Mouse (Mus musculus) heart, postnatal 14 days (tissue): ENCODE data around the gene Syna. TPM values are rescaled to one million over a fixed set of nuclear protein-coding genes. Genes with fewer than 3 reads are reported as not detected.

Source experiments
- DNase-seq, 2 experiments: peaks; one replicate each; pipeline ENCODE4 v3.0.0; 2021 to 2022
- intact Hi-C: fragments of 180-260 bp; cut with DNase I; formaldehyde crosslinking; loops from one replicate; pipeline ENCODE4 v1.15.1; 2025
- microRNA-seq, 2 experiments: library from miRNA; unstranded; fragments of <30 nt; microRNA quantifications; one replicate each; pipeline ENCODE4 v1.2.0; 2021 to 2022
- total RNA-seq, 2 experiments: library from RNA; stranded (reverse); gene quantifications; 2 replicates each; pipeline ENCODE4 v1.2.3; 2021

The Syna gene
- total RNA-seq, 2 experiments from 2014 or later = not detected

- intact Hi-C loops = no loop called here
- DNase-seq = peak; percentile 78 to 79
Measured at GRCm38 (mm10) chr5:134539891-134540290, 20.1 kb downstream of the Syna start.

DNA sequence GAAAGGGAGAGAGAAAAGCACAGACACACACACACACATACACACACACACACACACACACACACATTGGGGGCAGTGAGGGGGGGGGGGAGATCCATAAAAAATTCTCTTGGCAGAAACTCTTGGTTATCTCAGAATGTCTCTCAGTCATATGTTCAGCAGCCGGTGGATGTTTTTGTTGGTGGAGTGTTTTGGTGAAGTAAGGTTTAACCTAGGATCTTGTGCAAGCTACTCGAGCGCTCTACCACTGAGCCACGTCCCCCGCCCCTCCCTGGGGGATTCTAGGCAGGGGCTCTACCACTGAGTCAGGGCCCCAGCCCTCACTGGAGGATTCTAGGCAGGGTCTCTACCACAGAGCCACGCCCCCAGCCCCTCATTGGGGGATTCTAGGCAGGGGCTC, 23.9 kb downstream of the Syna start:
- intact Hi-C loops = no loop called here
- no peak for DNase-seq

- intact Hi-C loops = no loop called here
- no peak for DNase-seq
Measured at GRCm38 (mm10) chr5:134532417-134532816, 27.6 kb downstream of the Syna start.

DNA sequence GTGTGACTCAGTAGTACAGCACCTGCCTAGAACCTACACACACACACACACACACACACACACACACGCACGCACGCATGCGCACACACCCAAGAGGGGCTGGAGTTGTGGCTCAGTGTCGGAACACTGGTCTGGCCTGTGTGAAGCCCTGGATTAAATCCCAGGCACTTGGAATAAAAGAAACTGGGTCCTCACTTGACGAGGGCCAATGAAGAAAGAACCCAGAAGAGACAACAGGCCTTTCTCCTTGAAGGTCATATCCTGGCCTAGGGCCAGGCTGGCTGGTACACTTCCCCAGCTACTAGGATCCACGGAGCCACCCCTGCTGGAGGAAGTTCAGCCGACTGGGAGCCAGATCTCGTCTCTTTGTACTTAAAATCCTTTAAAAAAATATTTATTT, 28.4 kb downstream of the Syna start:
- no peak for DNase-seq
- intact Hi-C loops = no loop called here

- DNase-seq = peak; percentile 64 to 77
- intact Hi-C loops = no loop called here
Measured at GRCm38 (mm10) chr5:134530830-134531229, 29.1 kb downstream of the Syna start.

- intact Hi-C loops = no loop called here
- DNase-seq = peak in 1 of 2 experiments; percentile 47
Measured at GRCm38 (mm10) chr5:134528488-134528887, 31.5 kb downstream of the Syna start.

GRCm38 (mm10) chr5:134525971-134526711, 33.8 kb downstream of the Syna start:
- DNase-seq = no peak
- intact Hi-C loops = no loop called here

GRCm38 (mm10) chr5:134523728-134524127, 36.2 kb downstream of the Syna start:
- intact Hi-C loops = no loop called here
- no peak for DNase-seq

DNA sequence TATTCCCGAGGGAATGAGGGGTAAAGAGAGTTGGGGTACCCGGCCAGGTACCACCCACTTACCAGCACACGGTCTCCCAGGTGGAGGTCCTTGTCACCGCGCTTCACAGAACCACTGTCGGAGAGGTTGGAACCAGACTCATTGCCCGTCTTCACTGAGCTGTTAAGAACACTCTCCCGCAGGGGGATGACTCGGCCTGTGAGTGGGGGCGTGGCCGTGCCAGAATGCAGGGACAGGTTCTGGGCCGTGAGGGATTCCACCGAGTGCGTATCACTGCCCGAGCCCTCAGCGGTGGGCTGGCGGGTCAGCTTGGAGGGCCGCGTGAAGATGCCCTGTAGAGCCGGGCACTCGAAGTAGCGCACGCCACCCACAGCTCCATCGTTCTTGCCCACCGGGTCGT, 37.4 kb downstream of the Syna start:
- intact Hi-C loops = no loop called here
- DNase-seq = no peak

- intact Hi-C loops = no loop called here
- DNase-seq = no peak
Measured at GRCm38 (mm10) chr5:134521806-134522205, 38.2 kb downstream of the Syna start.

- DNase-seq = no peak
- intact Hi-C loops = no loop called here
Measured at GRCm38 (mm10) chr5:134521131-134521530, 38.8 kb downstream of the Syna start.

- no peak for DNase-seq
- intact Hi-C loops = no loop called here
Measured at GRCm38 (mm10) chr5:134520120-134520519, 39.9 kb downstream of the Syna start.

DNA sequence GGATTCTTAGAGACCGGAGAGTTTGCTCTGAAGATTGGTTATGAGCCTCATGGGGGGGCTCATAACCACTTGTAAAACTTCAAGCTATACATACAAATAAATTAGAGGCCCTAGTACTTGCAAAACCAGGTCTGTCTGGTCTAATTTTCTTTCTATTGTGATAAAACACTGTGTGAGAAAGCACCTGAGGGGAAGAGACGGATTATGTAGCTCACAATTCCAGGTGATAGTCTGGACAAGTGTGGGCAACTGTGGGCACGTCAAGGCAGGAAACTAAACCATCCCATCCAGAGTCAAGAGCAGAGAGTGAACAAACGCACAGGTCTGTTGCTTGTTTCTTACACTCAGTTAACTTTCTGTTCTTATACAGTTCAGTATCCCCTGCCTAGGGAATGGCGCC, 40.5 kb downstream of the Syna start:
- intact Hi-C loops = no loop called here

DNA sequence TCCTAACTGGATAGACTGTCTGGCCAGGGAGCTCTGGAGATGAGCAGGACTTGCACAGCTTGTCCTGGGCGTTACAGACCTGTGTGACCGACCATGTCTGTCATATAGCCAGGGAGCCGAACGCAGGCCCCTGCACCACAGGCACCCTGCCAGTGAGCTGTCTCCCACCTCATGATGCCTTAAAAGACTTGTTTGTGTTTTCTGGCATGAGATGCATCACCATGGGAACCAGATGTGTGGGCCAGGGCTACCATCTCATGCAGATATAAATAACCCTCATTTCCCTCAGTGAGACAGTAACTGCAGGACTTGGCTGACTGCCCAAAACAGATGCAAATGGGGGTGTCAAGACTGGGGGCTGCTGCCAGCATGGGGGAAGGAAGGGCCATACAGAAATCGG, 47.9 kb downstream of the Syna start:
- DNase-seq = no peak
- intact Hi-C loops = no loop called here

More for the DNA sequence above, 40.5 kb downstream of the Syna start:
- no peak for DNase-seq

GRCm38 (mm10) chr5:134510266-134510665, 49.7 kb downstream of the Syna start:
- DNase-seq = no peak
- intact Hi-C loops = no loop called here

GRCm38 (mm10) chr5:134508965-134509364, 51.0 kb downstream of the Syna start:
- intact Hi-C loops = loop anchor here (5.0 kb wide), 2 partner anchors 38 to 193 kb away; no protein-coding TSS in a partner anchor
- DNase-seq = no peak

Small RNAs within 50 kb of the gene (microRNA-seq; reads per million reads assigned to microRNA genes)
- gene Mir7228 = 0 reads per million in 2 experiments

Other genes starting within 250 kb of the Syna start
- 100 to 1,000 TPM; 188 to 204 TPM for gene Gtf2i, start 245.4 kb downstream of the Syna start, total RNA-seq
- gene Gtf2ird1, start 103.5 kb downstream of the Syna start, total RNA-seq = 10 to 100 TPM; 28.6 to 30.9 TPM
- 10 to 100 TPM; 10.2 to 10.3 TPM for gene Clip2, start 7.7 kb downstream of the Syna start, total RNA-seq
- gene Rfc2, start 21.2 kb upstream of the Syna start, total RNA-seq = 10 to 100 TPM; 26.5 to 28.3 TPM
- 1 to 10 TPM; 3.0 to 3.3 TPM for gene Lat2, start 54.9 kb upstream of the Syna start, total RNA-seq
- gene Eif4h, start 79.3 kb upstream of the Syna start, total RNA-seq = 100 to 1,000 TPM; 165 to 170 TPM
- gene Limk1, start 128.4 kb upstream of the Syna start, total RNA-seq = 1 to 10 TPM; 7.3 to 8.1 TPM
- gene Eln, start 187.2 kb upstream of the Syna start, total RNA-seq = 100 to 1,000 TPM; 409 to 606 TPM